Mouse (Mus musculus): ENCODE measurements around the gene S1pr4. TPM values are rescaled to one million over a fixed set of nuclear protein-coding genes. Genes with fewer than 3 reads are reported as not detected.
A peak's percentile ranks its signal among the peaks of the same experiment; 100 is the strongest.

S1pr4 gene
- polyA plus RNA-seq, 1 experiment from 2014 or later = 0.58 TPM

DNA sequence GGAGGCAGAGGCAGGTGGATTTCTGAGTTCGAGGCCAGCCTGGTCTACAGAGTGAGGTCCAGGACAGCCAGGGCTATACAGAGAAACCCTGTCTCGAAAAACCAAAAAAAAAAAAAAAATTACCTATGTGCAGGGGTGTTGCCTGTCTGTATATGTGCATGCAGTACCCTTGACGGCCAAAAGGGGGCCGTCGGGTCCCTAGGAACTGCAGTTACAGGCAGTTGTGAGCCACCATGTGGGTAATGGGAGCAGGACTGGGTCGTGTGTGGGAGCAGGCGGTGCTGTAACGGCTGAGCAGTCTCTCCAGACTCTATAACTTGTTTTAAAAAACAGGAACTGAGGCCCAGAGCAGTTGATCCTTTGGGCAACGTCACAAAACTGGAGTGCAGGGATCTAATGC lies 15.9 kb downstream of the S1pr4 start:
- Histone ChIP-seq H3K9ac (ENCODE audit: low read length) (no peak overlapping the region), H3K4me2 (ENCODE audit: low read depth) (no peak overlapping the region), H3K27me3 (ENCODE audit: control insufficient read depth, insufficient read depth, low read length) (peaks cover 13% of the 10 kb centered on the region), H3K4me3 (ENCODE audit: low read depth, low read length) (no peak overlapping the region), H3K36me3 (ENCODE audit: control insufficient read depth, insufficient read depth, low read length) (peaks cover 13% of the 10 kb centered on the region), H3K4me1 (ENCODE audit: control insufficient read depth, insufficient read depth, low read length) (0 out of 2 replicates have a peak, but pooled peaks cover 2% of the 10 kb centered on the region), H3K9me3 (ENCODE audit: control insufficient read depth, low read length) (no peaks in the 10 kb centered on the region), H3K27ac (ENCODE audit: low read depth, low read length) (no peak overlapping the region)
- no peak for ATAC-seq (ENCODE audit: insufficient read depth, low FRiP score, low TSS enrichment)
- 18% methylated on average over 9 of the region's 9 CpGs for WGBS
- DNase-seq (ENCODE audit: low spot score) = peak; percentile 44

DNA sequence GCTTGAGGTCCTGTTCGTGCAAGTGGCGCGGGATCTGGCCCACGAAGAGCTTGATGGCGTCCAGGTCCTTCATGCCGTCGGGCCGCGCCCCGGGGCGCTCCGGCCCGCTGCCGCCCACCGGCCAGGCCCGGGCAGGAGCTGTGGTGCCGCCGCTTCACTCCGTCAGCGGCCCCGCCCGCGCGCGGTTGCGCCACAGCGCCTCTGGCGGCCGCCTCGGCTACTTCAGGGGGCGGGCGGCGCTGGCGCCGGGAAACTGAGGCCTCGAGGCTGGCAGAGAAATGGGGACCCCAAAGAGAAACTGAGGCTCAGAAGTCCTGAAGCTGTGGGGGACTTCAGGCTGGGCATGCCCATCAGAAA lies 17.4 kb downstream of the S1pr4 start, which contains the start of gene Celf5:
TSS of gene Celf5 (minus strand) at position 177 of the 357 bp plus-strand sequence.
- no peak within 1 kb of the TSS for H3K27ac ChIP-seq (ENCODE audit: low read depth, low read length)
- H3K27me3 ChIP-seq (ENCODE audit: control insufficient read depth, insufficient read depth, low read length) = peaks cover 16% of the 10 kb centered on the region
- H3K4me1 ChIP-seq (ENCODE audit: control insufficient read depth, insufficient read depth, low read length) = 0 out of 2 replicates have a peak, but pooled peaks cover 2% of the 10 kb centered on the region

DNA sequence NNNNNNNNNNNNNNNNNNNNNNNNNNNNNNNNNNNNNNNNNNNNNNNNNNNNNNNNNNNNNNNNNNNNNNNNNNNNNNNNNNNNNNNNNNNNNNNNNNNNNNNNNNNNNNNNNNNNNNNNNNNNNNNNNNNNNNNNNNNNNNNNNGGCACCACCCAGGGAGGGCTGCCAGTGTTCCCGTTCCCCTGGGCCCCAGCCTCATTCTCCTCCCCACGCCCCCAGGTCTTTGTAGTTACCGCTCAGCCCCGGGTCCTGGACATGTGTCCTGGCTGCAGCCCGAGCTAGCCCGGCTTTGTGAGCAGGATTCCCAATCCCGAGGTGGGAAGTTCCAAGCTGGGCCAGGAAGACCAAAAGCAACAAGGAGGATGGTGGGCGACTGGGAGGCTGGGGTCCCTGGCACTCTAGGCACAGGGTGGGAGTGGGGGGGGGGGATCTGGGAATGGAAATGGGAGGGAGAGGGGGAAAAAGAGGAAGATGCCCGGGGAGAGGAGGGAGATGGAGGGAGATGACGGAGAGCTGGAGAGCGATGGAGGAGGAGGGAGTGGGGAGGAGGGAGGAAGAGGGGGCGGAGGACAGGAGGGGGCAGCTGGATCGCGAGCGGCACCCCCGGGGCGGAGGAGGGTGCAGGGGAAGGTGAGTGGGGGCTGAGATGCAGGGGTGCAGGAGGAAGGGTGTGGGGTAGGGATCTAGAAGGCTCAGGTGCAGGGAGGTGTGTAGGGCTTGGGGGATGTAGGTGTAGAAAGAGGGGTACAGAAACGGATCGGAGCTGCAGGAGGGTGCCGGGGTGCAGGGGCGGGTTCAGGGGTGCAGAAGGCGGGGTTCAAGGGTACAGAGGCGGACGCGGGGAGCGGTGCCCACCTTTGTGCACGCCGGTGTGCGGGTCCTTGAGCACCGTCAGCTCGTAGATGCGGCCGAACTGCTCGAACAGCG lies 18.1 kb downstream of the S1pr4 start:
- Histone ChIP-seq H3K27me3 (ENCODE audit: control insufficient read depth, insufficient read depth, low read length) (peaks cover 23% of the 10 kb centered on the region), H3K4me1 (ENCODE audit: control insufficient read depth, insufficient read depth, low read length) (0 out of 2 replicates have a peak, but pooled peaks cover 2% of the 10 kb centered on the region), H3K27ac (ENCODE audit: low read depth, low read length) (no peak overlapping the region), H3K4me2 (ENCODE audit: low read depth) (peak overlapping the region; percentile 55), H3K9ac (ENCODE audit: low read length) (peak overlapping the region; percentile 51), H3K9me3 (ENCODE audit: control insufficient read depth, low read length) (no peaks in the 10 kb centered on the region), H3K4me3 (ENCODE audit: low read depth, low read length) (peak overlapping the region; percentile 40), H3K36me3 (ENCODE audit: control insufficient read depth, insufficient read depth, low read length) (no peaks in the 10 kb centered on the region; the same call in 1 of the 2 replicates)
- ATAC-seq (ENCODE audit: insufficient read depth, low FRiP score, low TSS enrichment) (peak; percentile 14; the same call in 1 of the 2 replicates), DNase-seq (ENCODE audit: low spot score) (no peak)
- 2% methylated on average over 34 of the region's 35 CpGs for WGBS

More for the DNA sequence above, 17.4 kb downstream of the S1pr4 start, which contains the start of gene Celf5:
- under 1% methylated on average over 36 of the region's 36 CpGs for WGBS
- Histone ChIP-seq H3K4me3 (ENCODE audit: low read depth, low read length) (peak within 1 kb of the TSS; percentile 40), H3K9ac (ENCODE audit: low read length) (peak within 1 kb of the TSS; percentile 51), H3K4me2 (ENCODE audit: low read depth) (peak within 1 kb of the TSS; percentile 55), H3K9me3 (ENCODE audit: control insufficient read depth, low read length) (no peaks in the 10 kb centered on the region), H3K36me3 (ENCODE audit: control insufficient read depth, insufficient read depth, low read length) (peaks cover 4% of the 10 kb centered on the region; the same call in 1 of the 2 replicates)
- peak; percentile 55 for ATAC-seq (ENCODE audit: insufficient read depth, low FRiP score, low TSS enrichment)
- DNase-seq (ENCODE audit: low spot score) = peak; percentile 76

DNA sequence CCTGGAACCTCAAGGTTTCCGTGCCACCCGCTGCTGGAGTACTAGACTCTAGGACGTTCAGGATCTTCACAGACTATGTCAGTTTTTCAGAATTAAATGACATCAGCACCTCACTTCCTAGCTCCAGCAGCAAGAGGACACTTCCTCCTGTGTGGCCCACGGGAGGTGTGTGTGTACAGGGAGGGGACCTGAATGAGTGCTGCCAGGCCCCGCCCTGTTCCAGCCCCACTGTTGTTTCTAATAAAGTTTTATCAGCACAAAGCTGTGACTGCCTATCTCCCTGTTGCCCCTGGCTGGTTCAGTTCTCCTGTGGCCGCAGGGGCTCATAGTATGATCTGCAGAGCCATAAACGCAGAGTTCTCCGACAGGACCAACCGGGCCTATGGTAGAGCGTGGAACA lies 25.5 kb downstream of the S1pr4 start:
- Histone ChIP-seq H3K4me3 (ENCODE audit: low read depth, low read length) (no peak overlapping the region), H3K4me1 (ENCODE audit: control insufficient read depth, insufficient read depth, low read length) (peaks cover 5% of the 10 kb centered on the region; the same call in 1 of the 2 replicates), H3K27me3 (ENCODE audit: control insufficient read depth, insufficient read depth, low read length) (peaks cover 36% of the 10 kb centered on the region), H3K4me2 (ENCODE audit: low read depth) (no peak overlapping the region), H3K9ac (ENCODE audit: low read length) (no peak overlapping the region), H3K9me3 (ENCODE audit: control insufficient read depth, low read length) (no peaks in the 10 kb centered on the region), H3K36me3 (ENCODE audit: control insufficient read depth, insufficient read depth, low read length) (no peaks in the 10 kb centered on the region), H3K27ac (ENCODE audit: low read depth, low read length) (no peak overlapping the region)
- ATAC-seq (ENCODE audit: insufficient read depth, low FRiP score, low TSS enrichment) (no peak), DNase-seq (ENCODE audit: low spot score) (no peak)
- 80% methylated on average over 10 of the region's 10 CpGs for WGBS

DNA sequence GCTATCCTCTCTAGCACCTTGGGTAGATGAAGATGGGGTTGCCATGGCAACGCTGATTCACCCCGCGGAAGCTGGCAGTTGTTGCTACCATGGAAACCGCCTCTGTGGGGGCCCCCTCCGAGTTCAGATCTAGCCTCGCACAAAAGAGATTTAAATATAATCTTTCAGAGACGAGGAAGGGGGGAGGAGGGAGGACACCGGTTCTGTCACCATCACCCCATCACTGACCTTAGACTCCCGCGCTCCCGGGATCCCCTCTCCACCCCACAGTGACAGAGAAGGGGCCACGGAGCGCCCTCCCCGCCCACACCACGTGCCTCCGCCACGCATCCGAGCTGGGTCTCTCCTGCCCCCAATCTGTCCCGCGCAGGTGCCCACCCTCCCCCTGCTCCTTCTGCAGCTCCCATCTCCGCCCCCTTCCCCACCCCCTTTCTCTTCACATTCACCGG lies 26.9 kb downstream of the S1pr4 start:
- Histone ChIP-seq H3K4me3 (ENCODE audit: low read depth, low read length) (peak overlapping the region; percentile 31), H3K27ac (ENCODE audit: low read depth, low read length) (no peak overlapping the region), H3K36me3 (ENCODE audit: control insufficient read depth, insufficient read depth, low read length) (no peaks in the 10 kb centered on the region), H3K27me3 (ENCODE audit: control insufficient read depth, insufficient read depth, low read length) (peaks cover 35% of the 10 kb centered on the region), H3K9ac (ENCODE audit: low read length) (peak overlapping the region; percentile 44; the same call in 1 of the 2 replicates), H3K9me3 (ENCODE audit: control insufficient read depth, low read length) (no peaks in the 10 kb centered on the region), H3K4me1 (ENCODE audit: control insufficient read depth, insufficient read depth, low read length) (peaks cover 5% of the 10 kb centered on the region; the same call in 1 of the 2 replicates), H3K4me2 (ENCODE audit: low read depth) (peak overlapping the region; percentile 56)
- ATAC-seq (ENCODE audit: insufficient read depth, low FRiP score, low TSS enrichment) (peak; percentile 70), DNase-seq (ENCODE audit: low spot score) (peak; percentile 76)
- WGBS = 0% methylated on average over 16 of the region's 22 CpGs

DNA sequence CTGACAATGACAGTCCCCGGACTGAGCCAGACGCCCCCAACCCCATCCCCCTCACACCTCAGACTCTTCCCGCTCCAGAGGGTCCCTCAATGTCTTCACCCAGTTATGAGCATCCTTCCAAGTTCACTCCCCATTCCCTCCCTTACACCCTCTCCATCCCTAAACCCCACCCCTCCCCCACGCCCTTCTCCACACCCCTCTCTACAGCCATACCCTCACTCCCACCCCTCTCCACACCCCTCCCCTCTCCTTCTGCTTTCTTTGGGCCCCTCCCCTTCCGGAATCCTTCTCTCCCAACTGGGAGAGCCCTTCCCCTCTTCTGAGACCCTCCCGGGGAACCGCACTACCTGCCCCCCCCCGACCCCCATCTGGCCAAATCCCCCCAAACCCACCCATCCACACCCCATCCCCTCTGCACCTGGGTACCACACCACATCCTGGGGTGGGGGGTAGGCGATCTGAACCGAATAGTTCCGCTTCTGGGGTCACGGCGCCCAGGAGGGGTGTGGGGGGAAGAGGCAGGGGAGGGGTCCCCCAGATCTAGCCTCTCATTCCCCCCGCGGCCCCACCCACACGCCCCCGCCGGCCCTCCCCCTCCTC lies 27.4 kb downstream of the S1pr4 start:
- H3K4me1 ChIP-seq (ENCODE audit: control insufficient read depth, insufficient read depth, low read length) = peaks cover 5% of the 10 kb centered on the region; the same call in 1 of the 2 replicates
- peak overlapping the region; percentile 44 for H3K9ac ChIP-seq (ENCODE audit: low read length)
- 6% methylated on average over 15 of the region's 18 CpGs for WGBS
- H3K27me3 ChIP-seq (ENCODE audit: control insufficient read depth, insufficient read depth, low read length) = peaks cover 32% of the 10 kb centered on the region
- no peak overlapping the region for H3K27ac ChIP-seq (ENCODE audit: low read depth, low read length)
- DNase-seq (ENCODE audit: low spot score) = no peak
- H3K4me3 ChIP-seq (ENCODE audit: low read depth, low read length) = peak overlapping the region; percentile 31
- peak overlapping the region; percentile 56 for H3K4me2 ChIP-seq (ENCODE audit: low read depth)
- ATAC-seq (ENCODE audit: insufficient read depth, low FRiP score, low TSS enrichment) = peak; percentile 43
- H3K36me3 ChIP-seq (ENCODE audit: control insufficient read depth, insufficient read depth, low read length) = no peaks in the 10 kb centered on the region
- H3K9me3 ChIP-seq (ENCODE audit: control insufficient read depth, low read length) = no peaks in the 10 kb centered on the region

DNA sequence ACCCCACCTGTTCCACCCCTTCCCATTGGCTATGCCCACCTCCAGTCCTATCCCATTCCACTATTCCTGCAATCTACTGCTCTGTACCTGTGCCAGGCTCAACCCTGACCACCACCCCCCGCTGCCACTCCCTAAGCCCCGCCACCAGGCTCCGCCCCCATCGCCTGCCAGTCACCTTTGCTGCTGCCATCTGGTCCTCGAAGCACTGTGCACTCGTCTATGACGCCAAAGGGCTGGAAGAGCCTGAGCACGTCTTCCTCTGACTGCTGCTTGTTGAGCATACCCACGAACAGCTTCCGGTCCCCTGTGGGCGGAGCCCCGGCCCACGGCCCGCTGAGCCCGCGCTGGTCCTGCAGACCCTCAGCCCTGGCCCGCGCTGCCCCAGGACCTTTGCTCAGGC lies 29.5 kb downstream of the S1pr4 start:
- no peaks in the 10 kb centered on the region for H3K9me3 ChIP-seq (ENCODE audit: control insufficient read depth, low read length)
- ATAC-seq (ENCODE audit: insufficient read depth, low FRiP score, low TSS enrichment) (no peak), DNase-seq (ENCODE audit: low spot score) (peak; percentile 8)
- peaks cover 5% of the 10 kb centered on the region; the same call in 1 of the 2 replicates for H3K4me1 ChIP-seq (ENCODE audit: control insufficient read depth, insufficient read depth, low read length)
- H3K4me3 ChIP-seq (ENCODE audit: low read depth, low read length) = no peak overlapping the region
- H3K27ac ChIP-seq (ENCODE audit: low read depth, low read length) = no peak overlapping the region
- no peak overlapping the region for H3K4me2 ChIP-seq (ENCODE audit: low read depth)
- H3K36me3 ChIP-seq (ENCODE audit: control insufficient read depth, insufficient read depth, low read length) = no peaks in the 10 kb centered on the region
- peaks cover 29% of the 10 kb centered on the region for H3K27me3 ChIP-seq (ENCODE audit: control insufficient read depth, insufficient read depth, low read length)
- no peak overlapping the region for H3K9ac ChIP-seq (ENCODE audit: low read length)
- WGBS = 55% methylated on average over 18 of the region's 18 CpGs

DNA sequence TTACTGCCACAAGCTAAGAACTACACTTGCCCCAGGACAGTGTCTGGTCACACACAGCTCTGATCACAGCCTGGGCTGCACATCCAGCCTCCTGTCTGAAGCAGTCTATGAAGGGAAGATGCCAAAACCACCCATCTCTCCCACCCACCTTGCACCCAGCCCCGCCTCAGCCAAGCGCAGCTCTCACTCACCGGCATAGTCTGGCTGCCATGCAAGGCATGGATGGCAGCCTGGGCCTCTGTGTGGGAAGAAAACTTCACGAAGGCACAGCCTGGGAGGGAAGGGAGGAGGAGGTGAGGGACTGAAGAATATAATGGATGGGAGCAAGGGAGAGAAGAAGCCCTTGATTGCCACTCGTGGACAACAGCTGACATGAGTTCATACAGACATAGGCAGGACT lies 30.7 kb downstream of the S1pr4 start:
- peaks cover 31% of the 10 kb centered on the region for H3K27me3 ChIP-seq (ENCODE audit: control insufficient read depth, insufficient read depth, low read length)

More for the DNA sequence above, 30.7 kb downstream of the S1pr4 start:
- H3K4me1 ChIP-seq (ENCODE audit: control insufficient read depth, insufficient read depth, low read length) = peaks cover 11% of the 10 kb centered on the region; the same call in 1 of the 2 replicates
- H3K36me3 ChIP-seq (ENCODE audit: control insufficient read depth, insufficient read depth, low read length) = no peaks in the 10 kb centered on the region
- no peak overlapping the region for H3K4me3 ChIP-seq (ENCODE audit: low read depth, low read length)
- ATAC-seq (ENCODE audit: insufficient read depth, low FRiP score, low TSS enrichment) (no peak), DNase-seq (ENCODE audit: low spot score) (no peak)
- H3K4me2 ChIP-seq (ENCODE audit: low read depth) = no peak overlapping the region
- H3K9ac ChIP-seq (ENCODE audit: low read length) = no peak overlapping the region
- no peaks in the 10 kb centered on the region for H3K9me3 ChIP-seq (ENCODE audit: control insufficient read depth, low read length)
- no peak overlapping the region for H3K27ac ChIP-seq (ENCODE audit: low read depth, low read length)
- WGBS = 83% methylated on average over 5 of the region's 5 CpGs

All from neural tube, embryonic 11.5 days (tissue).